Mouse (Mus musculus) hindbrain, embryonic 15.5 days (tissue): ENCODE measurements around the gene Mprip. TPM values are rescaled to one million over a fixed set of nuclear protein-coding genes. Genes with fewer than 3 reads are reported as not detected.

Experiments
- ATAC-seq: fragments of 200-750 bp; cut with Nextera tagmentation; 2 replicates; pipeline ENCODE4 v1.8.0; 2017; ENCODE audit warnings: low read depth, moderate number of reproducible peaks, moderate TSS enrichment; ENCODE audit not compliant: low FRiP score
- H3K27ac ChIP-seq: fragments of 300-500 bp; sonication (generic); replicated peaks from 2 replicates; pipeline ENCODE4 v1.5.1; 2015; ENCODE audit warnings: mild to moderate bottlenecking, inconsistent platforms
- H3K27me3 ChIP-seq: fragments of 300-500 bp; sonication (generic); 2 replicates; pipeline ENCODE4 v1.6.1; 2015; ENCODE audit warnings: control low read depth, inconsistent platforms
- H3K36me3 ChIP-seq: fragments of 300-500 bp; sonication (generic); 2 replicates; pipeline ENCODE4 v1.6.1; 2015; ENCODE audit warnings: control low read depth, inconsistent platforms
- H3K4me1 ChIP-seq: fragments of 300-500 bp; sonication (generic); replicated peaks from 2 replicates; pipeline ENCODE4 v1.6.1; 2015; ENCODE audit warnings: control low read depth, inconsistent platforms
- H3K4me2 ChIP-seq: fragments of 300-500 bp; sonication (generic); 2 replicates; pipeline ENCODE4 v1.6.1; 2015; ENCODE audit warnings: moderate library complexity, mild to moderate bottlenecking, inconsistent platforms
- H3K4me3 ChIP-seq: fragments of 300-500 bp; sonication (generic); 2 replicates; pipeline ENCODE4 v1.5.1; 2015; ENCODE audit warnings: mild to moderate bottlenecking, inconsistent platforms
- H3K9ac ChIP-seq: fragments of 300-500 bp; sonication (generic); 2 replicates; pipeline ENCODE4 v1.6.1; 2015; ENCODE audit warnings: inconsistent platforms
- H3K9me3 ChIP-seq: fragments of 300-500 bp; sonication (generic); 2 replicates; pipeline ENCODE4 v1.6.1; 2016; ENCODE audit warnings: control low read depth, inconsistent platforms
- WGBS: fragments of 180-500 bp; shearing (Covaris S2); methylation state at CpG from one replicate; pipeline ENCODE4 v1.1.7; 2015; 5-methylcytosine and 5-hydroxymethylcytosine counted together
- polyA plus RNA-seq: library from polyadenylated mRNA; unstranded; fragments of >200 nt; fragmentation: Nextera tagmentation; extraction: Ambion mirVana; gene quantifications from 2 replicates; pipeline ENCODE4 v1.2.1, GENCODE M21; 2015

Gene Mprip
- polyA plus RNA-seq, 1 experiment from 2014 or later: 80.4 TPM

- Histone ChIP-seq H3K36me3 (no peaks in the 10 kb centered on the region), H3K9me3 (no peaks in the 10 kb centered on the region), H3K9ac (no peak overlapping the region), H3K4me3 (no peak overlapping the region), H3K4me2 (no peak overlapping the region), H3K27ac (no peak overlapping the region), H3K4me1 (no peaks in the 10 kb centered on the region), H3K27me3 (no peaks in the 10 kb centered on the region)
- 87% methylated on average over 9 of the region's 9 CpGs for WGBS
- no peak for ATAC-seq
These were observed 25.8 kb upstream of the Mprip start for GRCm38 (mm10) chr11:59635251-59635795.

DNA sequence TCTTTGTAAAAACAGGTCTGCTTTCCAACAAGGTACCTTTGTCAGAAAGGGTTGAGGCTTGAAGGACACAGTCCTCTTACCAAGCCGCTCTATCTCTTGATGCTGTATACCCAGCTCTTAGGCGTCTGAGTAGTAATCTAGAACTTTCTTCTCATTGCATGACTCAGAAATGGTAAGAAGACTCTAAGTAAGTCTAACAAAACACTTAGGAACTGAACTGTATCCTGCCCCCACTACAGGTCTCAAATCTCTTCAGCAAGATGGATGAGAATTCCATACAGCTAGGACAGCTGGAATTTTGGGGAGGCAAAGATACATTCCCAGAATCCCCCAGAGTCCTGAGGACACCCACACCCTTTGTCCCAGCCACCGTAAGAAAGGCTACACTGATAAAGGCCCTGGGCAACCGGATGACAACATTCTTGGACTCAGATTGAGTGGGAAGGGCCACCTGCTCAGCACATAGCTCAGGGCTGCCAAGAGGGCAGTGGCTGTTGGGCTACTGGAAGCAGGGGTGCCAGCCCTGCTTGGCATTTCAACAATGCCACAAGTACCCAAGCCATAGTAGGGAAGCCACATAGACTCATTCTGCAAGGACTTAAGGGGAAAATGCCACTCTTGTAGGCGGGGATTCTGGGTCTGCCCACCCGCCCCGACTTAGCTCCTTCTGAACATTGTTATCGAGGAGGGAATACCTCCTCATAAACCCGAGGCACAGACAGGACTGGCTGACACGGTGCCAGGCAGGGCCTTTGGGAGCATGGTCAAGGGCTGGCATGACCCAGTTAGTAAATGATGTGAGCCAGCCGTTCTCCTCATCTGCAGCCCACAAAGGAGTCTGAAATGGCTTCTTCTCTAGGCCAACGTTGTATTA is 25.0 kb upstream of the Mprip start:
- Histone ChIP-seq H3K4me3 (no peak overlapping the region), H3K4me2 (no peak overlapping the region), H3K4me1 (no peaks in the 10 kb centered on the region), H3K27me3 (no peaks in the 10 kb centered on the region), H3K27ac (no peak overlapping the region), H3K9me3 (no peaks in the 10 kb centered on the region), H3K9ac (no peak overlapping the region), H3K36me3 (no peaks in the 10 kb centered on the region)
- no peak for ATAC-seq
- 77% methylated on average over 12 of the region's 12 CpGs for WGBS

DNA sequence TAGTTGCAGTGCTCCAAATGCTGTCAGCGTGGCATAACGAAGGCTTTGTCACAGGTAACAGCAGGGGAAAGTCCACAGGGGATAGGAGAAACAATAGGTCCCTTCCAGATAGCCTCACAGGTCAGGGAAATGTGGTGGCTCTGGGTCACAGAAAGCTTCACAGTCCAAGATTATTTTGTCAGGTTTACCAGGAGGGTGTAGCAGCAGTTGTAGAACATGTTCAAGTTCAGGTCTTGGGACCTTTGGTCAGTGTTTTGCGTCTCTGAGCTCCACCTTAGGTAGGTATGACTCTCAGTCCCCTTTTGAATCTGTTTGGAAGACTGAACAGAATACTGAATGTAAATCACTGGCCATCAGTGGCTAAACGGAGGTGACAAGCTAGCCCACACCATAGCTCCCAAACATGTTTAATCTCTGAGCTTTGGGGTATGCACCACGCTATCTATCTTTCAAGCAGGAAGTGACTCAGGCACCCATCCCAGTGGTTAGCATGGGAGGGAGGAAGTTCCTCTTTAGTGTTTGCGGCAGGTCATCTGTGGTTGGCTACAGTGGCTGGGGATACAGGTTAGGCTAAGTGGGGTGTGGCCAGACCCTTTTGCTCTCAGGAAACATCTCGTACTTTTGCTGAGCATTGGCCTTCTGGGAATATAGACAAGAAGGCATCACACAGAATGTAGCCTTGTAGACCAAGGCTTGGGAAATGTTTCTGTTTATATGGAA is 24.2 kb upstream of the Mprip start:
- 78% methylated on average over 7 of the region's 7 CpGs for WGBS
- no peaks in the 10 kb centered on the region for H3K36me3 ChIP-seq
- ATAC-seq: no peak

GRCm38 (mm10) chr11:59639957-59640643 is 21.0 kb upstream of the Mprip start:
- Histone ChIP-seq H3K9ac (no peak overlapping the region), H3K4me1 (no peaks in the 10 kb centered on the region), H3K27ac (no peak overlapping the region), H3K4me2 (no peak overlapping the region), H3K27me3 (no peaks in the 10 kb centered on the region), H3K9me3 (no peaks in the 10 kb centered on the region), H3K4me3 (no peak overlapping the region), H3K36me3 (no peaks in the 10 kb centered on the region)
- no peak for ATAC-seq
- WGBS: 85% methylated on average over 4 of the region's 4 CpGs

More for the DNA sequence above, 24.2 kb upstream of the Mprip start:
- Histone ChIP-seq H3K9ac (no peak overlapping the region), H3K27ac (no peak overlapping the region), H3K4me3 (no peak overlapping the region), H3K4me2 (no peak overlapping the region), H3K4me1 (no peaks in the 10 kb centered on the region), H3K27me3 (no peaks in the 10 kb centered on the region), H3K9me3 (no peaks in the 10 kb centered on the region)

GRCm38 (mm10) chr11:59641227-59641626 is 19.9 kb upstream of the Mprip start:
- WGBS: 81% methylated on average over 5 of the region's 5 CpGs
- no peak overlapping the region for H3K9ac ChIP-seq

GRCm38 (mm10) chr11:59642420-59642819 is 18.7 kb upstream of the Mprip start:
- H3K4me2 ChIP-seq: no peak overlapping the region
- no peaks in the 10 kb centered on the region for H3K4me1 ChIP-seq
- no peaks in the 10 kb centered on the region for H3K36me3 ChIP-seq
- ATAC-seq: no peak
- WGBS: 92% methylated on average over 8 of the region's 8 CpGs
- H3K9ac ChIP-seq: no peak overlapping the region
- H3K27me3 ChIP-seq: no peaks in the 10 kb centered on the region
- no peak overlapping the region for H3K27ac ChIP-seq
- H3K9me3 ChIP-seq: no peaks in the 10 kb centered on the region
- no peak overlapping the region for H3K4me3 ChIP-seq

More at GRCm38 (mm10) chr11:59641227-59641626, 19.9 kb upstream of the Mprip start:
- Histone ChIP-seq H3K36me3 (no peaks in the 10 kb centered on the region), H3K27ac (no peak overlapping the region), H3K9me3 (no peaks in the 10 kb centered on the region), H3K27me3 (no peaks in the 10 kb centered on the region), H3K4me2 (no peak overlapping the region), H3K4me3 (no peak overlapping the region), H3K4me1 (no peaks in the 10 kb centered on the region)
- ATAC-seq: no peak

DNA sequence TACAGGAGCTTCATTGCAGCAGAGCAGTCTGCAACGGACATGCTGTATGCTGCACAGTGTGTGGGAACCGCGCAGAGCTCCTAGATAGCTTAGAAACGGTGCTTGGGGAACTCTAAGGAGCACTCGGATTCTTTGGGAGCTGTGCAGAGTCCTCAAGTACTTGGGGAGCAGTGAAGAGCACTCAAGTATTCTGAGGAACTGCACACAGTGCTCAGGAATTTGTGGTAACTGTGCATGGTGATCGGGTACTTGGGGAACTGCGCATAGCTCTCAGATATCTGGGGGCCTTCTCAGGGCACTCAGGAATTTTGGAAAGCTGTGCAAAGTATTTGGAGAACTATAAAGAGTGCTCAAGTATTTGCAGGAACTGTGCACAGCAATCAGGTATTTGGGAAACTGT is 16.1 kb upstream of the Mprip start:
- H3K27ac ChIP-seq: no peak overlapping the region
- H3K4me2 ChIP-seq: no peak overlapping the region
- H3K36me3 ChIP-seq: no peaks in the 10 kb centered on the region
- H3K9ac ChIP-seq: no peak overlapping the region
- no peaks in the 10 kb centered on the region for H3K27me3 ChIP-seq
- ATAC-seq: no peak
- H3K9me3 ChIP-seq: no peaks in the 10 kb centered on the region
- WGBS: 69% methylated on average over 7 of the region's 7 CpGs
- no peak overlapping the region for H3K4me3 ChIP-seq
- H3K4me1 ChIP-seq: no peaks in the 10 kb centered on the region

DNA sequence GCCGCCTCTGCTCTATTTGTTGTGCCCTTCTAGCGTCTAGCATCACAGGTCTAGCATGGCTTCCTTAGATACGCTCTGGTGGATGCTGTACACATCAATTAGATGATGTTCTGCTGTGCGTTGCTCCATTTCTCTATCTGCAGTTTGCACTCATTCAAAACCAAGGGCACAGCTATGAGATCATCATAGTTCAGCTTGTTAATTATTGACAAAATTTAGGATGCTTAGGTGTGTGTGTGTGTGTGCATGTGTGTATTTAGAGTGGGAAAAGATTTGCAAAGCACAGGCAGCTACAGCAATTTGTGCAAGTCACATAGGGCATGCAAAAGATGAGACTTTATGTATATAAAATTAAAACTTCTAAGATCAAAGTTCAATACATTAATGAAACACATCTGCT is 12.0 kb upstream of the Mprip start:
- H3K27ac ChIP-seq: no peak overlapping the region
- no peak for ATAC-seq
- H3K4me1 ChIP-seq: no peaks in the 10 kb centered on the region
- no peaks in the 10 kb centered on the region for H3K27me3 ChIP-seq
- H3K4me2 ChIP-seq: no peak overlapping the region
- H3K9ac ChIP-seq: no peak overlapping the region
- WGBS: 80% methylated on average over 4 of the region's 4 CpGs
- H3K36me3 ChIP-seq: no peaks in the 10 kb centered on the region
- H3K9me3 ChIP-seq: no peaks in the 10 kb centered on the region
- H3K4me3 ChIP-seq: no peak overlapping the region

DNA sequence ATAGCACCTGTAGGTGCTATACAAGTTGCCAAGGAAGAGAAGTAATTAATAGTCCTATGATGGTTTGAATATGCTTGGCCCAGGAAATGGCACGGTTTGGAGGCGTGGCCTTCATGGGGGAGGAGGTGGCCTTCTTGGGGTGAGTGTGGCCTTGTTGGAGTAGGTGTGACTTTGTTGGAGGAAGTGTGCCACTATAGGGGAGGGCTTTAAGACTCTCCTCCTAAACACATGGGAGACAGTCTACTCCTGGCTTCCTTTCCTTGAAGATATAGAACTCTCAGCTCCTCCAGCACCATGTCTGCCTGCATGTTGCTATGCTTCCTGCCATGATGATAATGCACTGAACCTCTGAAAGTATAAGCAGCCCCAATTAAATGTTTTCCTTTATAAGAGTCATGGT is 8.1 kb upstream of the Mprip start:
- H3K9ac ChIP-seq: no peak overlapping the region
- H3K4me2 ChIP-seq: no peak overlapping the region
- no peaks in the 10 kb centered on the region for H3K4me1 ChIP-seq
- no peak for ATAC-seq
- H3K4me3 ChIP-seq: no peak overlapping the region
- H3K27me3 ChIP-seq: no peaks in the 10 kb centered on the region
- WGBS: 81% methylated on average over 2 of the region's 2 CpGs
- no peaks in the 10 kb centered on the region for H3K36me3 ChIP-seq
- H3K9me3 ChIP-seq: no peaks in the 10 kb centered on the region
- H3K27ac ChIP-seq: no peak overlapping the region

- ATAC-seq: no peak
- no peaks in the 10 kb centered on the region for H3K36me3 ChIP-seq
- no peak overlapping the region for H3K4me3 ChIP-seq
- no peaks in the 10 kb centered on the region for H3K4me1 ChIP-seq
- WGBS: 85% methylated on average over 2 of the region's 2 CpGs
- H3K9ac ChIP-seq: no peak overlapping the region
- no peaks in the 10 kb centered on the region for H3K27me3 ChIP-seq
- H3K4me2 ChIP-seq: no peak overlapping the region
- H3K9me3 ChIP-seq: no peaks in the 10 kb centered on the region
- no peak overlapping the region for H3K27ac ChIP-seq
These were observed 7.6 kb upstream of the Mprip start for GRCm38 (mm10) chr11:59653547-59653946.

GRCm38 (mm10) chr11:59655337-59655736 is 5.8 kb upstream of the Mprip start:
- ATAC-seq: no peak
- Histone ChIP-seq H3K4me1 (no peaks in the 10 kb centered on the region), H3K9ac (no peak overlapping the region), H3K27ac (no peak overlapping the region), H3K4me3 (no peak overlapping the region), H3K9me3 (no peaks in the 10 kb centered on the region), H3K4me2 (no peak overlapping the region), H3K27me3 (no peaks in the 10 kb centered on the region), H3K36me3 (no peaks in the 10 kb centered on the region)
- WGBS: 61% methylated on average over 5 of the region's 5 CpGs

DNA sequence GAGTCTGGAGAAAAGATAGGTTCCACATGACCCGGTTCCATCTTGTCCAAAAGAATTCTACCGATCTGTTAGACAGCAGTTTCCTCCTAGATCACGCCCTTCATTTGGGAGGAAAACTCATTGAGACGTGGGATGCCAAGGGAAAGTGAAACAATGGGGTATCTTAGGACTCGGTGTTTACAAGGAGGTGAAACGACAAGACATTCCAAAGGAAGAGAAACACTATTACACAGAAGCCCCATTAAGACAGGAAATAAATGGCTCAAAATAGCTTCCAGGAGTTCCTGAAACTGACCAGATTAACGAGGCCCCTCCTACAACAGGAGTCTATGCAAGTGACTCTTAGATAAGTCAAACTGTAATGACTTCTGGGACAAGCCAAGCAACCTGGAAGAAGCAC is 5.1 kb upstream of the Mprip start:
- 72% methylated on average over 7 of the region's 7 CpGs for WGBS
- H3K9ac ChIP-seq: no peak overlapping the region
- H3K27me3 ChIP-seq: no peaks in the 10 kb centered on the region
- no peaks in the 10 kb centered on the region for H3K36me3 ChIP-seq
- no peak overlapping the region for H3K4me2 ChIP-seq
- H3K4me1 ChIP-seq: peaks cover 2% of the 10 kb centered on the region
- no peak overlapping the region for H3K27ac ChIP-seq
- H3K9me3 ChIP-seq: no peaks in the 10 kb centered on the region
- ATAC-seq: no peak
- H3K4me3 ChIP-seq: no peak overlapping the region
